Mouse (Mus musculus) CD4-positive, CD25-positive, alpha-beta regulatory T cell, adult 2 months (primary cell): ENCODE data around the gene Gm525.

Experiments
- DNase-seq: peaks from one replicate; pipeline ENCODE4 v3.0.0-alpha.2; 2012; ENCODE audit warnings: low read depth, low spot score

Gm525 gene

GRCm38 (mm10) chr11:89095306-89095705, 21.7 kb downstream of the Gm525 start:
- DNase-seq: no peak

- peak; percentile 31 for DNase-seq
Measured at GRCm38 (mm10) chr11:89097292-89097691, 23.7 kb downstream of the Gm525 start.

- DNase-seq: no peak
Measured at GRCm38 (mm10) chr11:89098083-89098835, 24.6 kb downstream of the Gm525 start.

GRCm38 (mm10) chr11:89098930-89099329, 25.3 kb downstream of the Gm525 start:
- no peak for DNase-seq

- DNase-seq: peak; percentile 94
Measured at GRCm38 (mm10) chr11:89100403-89100802, 26.8 kb downstream of the Gm525 start.

GRCm38 (mm10) chr11:89100826-89101321, 27.2 kb downstream of the Gm525 start:
- peak; percentile 50 for DNase-seq

GRCm38 (mm10) chr11:89103166-89103565, 29.5 kb downstream of the Gm525 start:
- DNase-seq: no peak

- DNase-seq: no peak
Measured at GRCm38 (mm10) chr11:89105211-89105610, 31.6 kb downstream of the Gm525 start.

- no peak for DNase-seq
Measured at GRCm38 (mm10) chr11:89105823-89106222, 32.2 kb downstream of the Gm525 start.

- DNase-seq: no peak
Measured at GRCm38 (mm10) chr11:89107180-89107807, 33.7 kb downstream of the Gm525 start.

- DNase-seq: no peak
Measured at GRCm38 (mm10) chr11:89124411-89124810, 50.8 kb downstream of the Gm525 start.

GRCm38 (mm10) chr11:89130856-89131255, 57.2 kb downstream of the Gm525 start:
- no peak for DNase-seq

- DNase-seq: no peak
Measured at GRCm38 (mm10) chr11:89132406-89132805, 58.8 kb downstream of the Gm525 start.

GRCm38 (mm10) chr11:89134211-89134610, 60.6 kb downstream of the Gm525 start:
- DNase-seq: no peak

- peak; percentile 2 for DNase-seq
Measured at GRCm38 (mm10) chr11:89137915-89138314, 64.3 kb downstream of the Gm525 start.
